Mouse (Mus musculus) small intestine, adult 2 months (tissue): ENCODE measurements around the gene Atg9a. TPM values are rescaled to one million over a fixed set of nuclear protein-coding genes. Genes with fewer than 3 reads are reported as not detected.

Source experiments
- H3K27ac ChIP-seq: fragments of 200-500 bp; 2 replicates; pipeline ENCODE4 v1.5.1; 2012; ENCODE audit warnings: low read depth, low read length, control low read depth, inconsistent platforms; ENCODE audit not compliant: insufficient read depth
- H3K27me3 ChIP-seq: fragments of 200-500 bp; 2 replicates; pipeline ENCODE4 v1.6.1; 2012; ENCODE audit warnings: mild to moderate bottlenecking, moderate library complexity, low read length, inconsistent platforms; ENCODE audit not compliant: control insufficient read depth, insufficient read depth
- H3K36me3 ChIP-seq: fragments of 200-500 bp; 2 replicates; pipeline ENCODE4 v1.6.1; 2012; ENCODE audit warnings: mild to moderate bottlenecking, low read length, control low read depth, inconsistent platforms; ENCODE audit not compliant: control insufficient read depth, insufficient read depth
- H3K4me1 ChIP-seq: fragments of 200-500 bp; 2 replicates; pipeline ENCODE4 v1.6.1; 2012; ENCODE audit warnings: low read length, inconsistent platforms, mixed read lengths; ENCODE audit not compliant: control insufficient read depth, insufficient read depth, insufficient read length
- H3K4me3 ChIP-seq: fragments of 200-500 bp; 2 replicates; pipeline ENCODE4 v1.5.1; 2012; ENCODE audit warnings: low read depth, mild to moderate bottlenecking, control low read depth, inconsistent platforms, low read length, moderate library complexity
- CTCF ChIP-seq: fragments of 200-500 bp; IDR thresholded peaks from 2 replicates; pipeline ENCODE4 v1.5.1; 2012; ENCODE audit warnings: low read depth, mild to moderate bottlenecking, control low read depth, inconsistent platforms, low read length, moderate library complexity, mixed read lengths; ENCODE audit not compliant: insufficient replicate concordance, insufficient read length; ENCODE audit errors: extremely low read depth
- POLR2A ChIP-seq: fragments of 200-500 bp; IDR thresholded peaks from 2 replicates; pipeline ENCODE4 v1.6.1; 2012; ENCODE audit warnings: low read depth, mild to moderate bottlenecking, control low read depth, inconsistent platforms, low read length, moderate library complexity
- WGBS: fragments of 180-500 bp; shearing (Covaris S2); methylation state at CpG from one replicate; pipeline ENCODE4 v1.1.7; 2018; 5-methylcytosine and 5-hydroxymethylcytosine counted together
- polyA plus RNA-seq: library from polyadenylated mRNA; depleted of rRNA; stranded (reverse); fragments of >200 nt; gene quantifications from 2 replicates; pipeline ENCODE4 v1.2.3, GENCODE M21; 2012

The Atg9a gene
- polyA plus RNA-seq, 1 experiment = 148 TPM

DNA sequence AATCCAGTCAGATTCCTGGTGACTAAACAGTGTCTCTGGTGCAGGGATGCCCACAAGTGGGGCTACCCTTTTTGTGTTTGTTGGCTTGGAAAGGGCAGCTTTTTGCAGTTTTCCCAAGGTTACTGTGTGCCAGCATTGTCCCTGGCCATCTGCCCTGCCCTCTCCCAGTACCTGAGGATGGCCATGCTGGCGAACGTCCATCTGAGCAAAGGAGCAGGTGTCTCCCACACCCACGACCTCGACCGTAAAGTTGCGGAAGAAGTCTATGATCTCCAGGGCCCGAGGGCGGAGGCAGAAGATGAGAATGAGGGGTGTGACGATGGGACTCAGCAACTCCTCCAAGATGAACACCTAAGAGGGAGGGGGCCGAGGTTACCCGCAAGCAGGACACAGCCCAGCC lies 6.5 kb downstream of the Atg9a start:
- Histone ChIP-seq H3K27ac (no peak overlapping the region), H3K4me1 (peaks cover 12% of the 10 kb centered on the region), H3K36me3 (peaks cover 56% of the 10 kb centered on the region), H3K27me3 (no peaks in the 10 kb centered on the region), H3K4me3 (no peak overlapping the region)
- 76% methylated on average over 11 of the region's 11 CpGs for WGBS
- no peak for TF ChIP-seq CTCF
- TF ChIP-seq POLR2A = no peak

DNA sequence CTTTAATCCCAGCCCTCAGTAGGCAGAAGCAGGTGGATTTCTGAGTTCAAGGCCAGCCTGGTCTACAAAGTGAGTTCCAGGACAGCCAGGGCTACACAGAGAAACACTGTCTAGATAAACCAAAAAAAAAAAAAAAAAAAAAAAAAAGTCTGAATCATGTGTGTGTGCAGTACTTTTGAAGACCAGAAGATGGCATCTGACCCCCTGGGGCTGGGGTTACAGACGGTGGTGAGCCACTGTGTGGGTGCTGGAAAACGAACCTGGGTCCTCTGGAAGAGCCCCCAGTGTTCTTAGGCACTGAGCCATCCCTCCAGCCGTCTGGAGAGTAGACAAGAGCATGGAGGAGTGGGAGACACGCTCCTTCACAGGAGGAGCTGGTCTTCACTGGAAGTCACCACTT lies 9.8 kb downstream of the Atg9a start:
- Histone ChIP-seq H3K4me3 (no peak overlapping the region), H3K27me3 (no peaks in the 10 kb centered on the region), H3K36me3 (peaks cover 47% of the 10 kb centered on the region), H3K4me1 (peaks cover 12% of the 10 kb centered on the region), H3K27ac (no peak overlapping the region)
- no peak for TF ChIP-seq POLR2A
- TF ChIP-seq CTCF = peak; percentile 34; the same call in 1 of the 2 replicates
- 78% methylated on average over 4 of the region's 4 CpGs for WGBS

DNA sequence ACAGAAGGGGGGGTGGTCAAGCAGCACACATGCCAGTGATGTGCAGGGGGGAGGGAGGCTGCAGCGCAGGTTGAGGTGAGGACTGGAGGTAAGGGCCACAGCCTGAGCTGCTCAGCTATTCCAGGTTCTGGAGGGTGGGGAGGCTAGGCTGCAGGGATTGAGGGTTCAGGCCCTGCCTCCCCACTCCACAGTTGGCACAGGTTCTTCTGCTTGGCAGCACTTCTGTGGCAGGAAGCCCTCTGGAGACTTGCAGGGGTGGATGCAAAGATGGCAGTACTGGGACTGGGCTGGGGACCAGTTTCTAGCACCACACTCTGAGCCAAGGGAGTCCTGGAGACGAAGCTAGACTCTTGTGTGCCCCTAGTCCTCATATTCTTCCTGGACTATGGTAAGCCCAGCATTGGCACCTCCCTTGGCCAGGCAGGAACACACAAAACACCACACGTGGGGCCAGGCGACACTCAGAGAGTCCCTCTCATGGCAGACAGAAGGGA lies 10.6 kb downstream of the Atg9a start:
- Histone ChIP-seq H3K4me1 (peaks cover 12% of the 10 kb centered on the region), H3K27ac (no peak overlapping the region), H3K27me3 (no peaks in the 10 kb centered on the region), H3K4me3 (no peak overlapping the region), H3K36me3 (peaks cover 42% of the 10 kb centered on the region)
- WGBS = 92% methylated on average over 4 of the region's 4 CpGs
- no peak for TF ChIP-seq CTCF
- no peak for TF ChIP-seq POLR2A

DNA sequence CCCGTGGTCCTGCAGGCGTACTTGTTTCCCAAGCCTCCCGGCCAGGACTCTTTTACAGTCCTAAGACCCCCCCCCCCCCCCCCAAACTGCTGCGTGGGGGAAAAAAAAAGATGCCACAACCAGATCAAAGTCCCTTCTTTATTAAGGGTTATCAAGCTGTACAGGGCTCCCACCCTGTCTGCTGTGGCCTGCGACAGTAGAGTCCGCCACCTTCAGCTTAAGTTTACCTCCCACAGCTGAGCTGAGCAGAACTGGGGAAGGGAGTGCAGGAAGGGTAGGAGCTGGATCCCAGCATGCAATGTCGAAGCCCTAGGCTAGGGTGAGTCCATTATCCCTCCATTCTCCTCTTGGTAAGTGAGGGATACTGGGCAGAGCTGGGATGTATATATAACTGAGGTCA lies 11.3 kb downstream of the Atg9a start:
- Histone ChIP-seq H3K36me3 (peaks cover 36% of the 10 kb centered on the region), H3K4me3 (no peak overlapping the region), H3K4me1 (peaks cover 12% of the 10 kb centered on the region), H3K27me3 (no peaks in the 10 kb centered on the region), H3K27ac (peak overlapping the region; percentile 35; the same call in 1 of the 2 replicates)
- 15% methylated on average over 7 of the region's 7 CpGs for WGBS
- TF ChIP-seq POLR2A = no peak
- TF ChIP-seq CTCF = no peak

DNA sequence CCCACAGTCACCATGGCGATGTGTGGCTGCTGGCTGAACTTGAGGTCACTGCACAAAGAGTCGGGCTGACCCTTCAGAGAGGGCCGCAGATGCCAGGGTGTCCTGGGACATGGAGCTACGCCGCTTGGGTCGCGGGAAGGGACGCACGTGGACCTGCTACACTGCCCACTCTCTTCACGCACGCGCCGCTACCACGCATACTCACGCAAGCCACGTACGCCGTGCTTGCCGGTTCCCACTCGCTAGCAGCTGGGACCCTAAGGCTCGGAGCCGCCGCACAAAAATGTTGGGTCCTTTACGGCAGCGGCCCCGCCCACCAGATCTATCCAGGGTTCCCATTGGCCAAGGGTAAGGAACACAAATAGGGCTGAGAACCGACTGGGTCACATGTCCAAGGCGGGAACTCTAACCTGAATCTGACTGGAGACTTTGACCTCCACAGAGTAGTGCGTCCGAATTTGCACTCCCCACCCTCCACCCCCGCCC lies 11.8 kb downstream of the Atg9a start, which contains the start of gene Abcb6:
Gene Abcb6 (minus strand): TSS at position 288 of the 486 bp plus-strand sequence.
- 0 out of 2 replicates have a peak, but pooled peaks have one; percentile 20 for TF ChIP-seq POLR2A
- no peak for TF ChIP-seq CTCF
- peaks cover 12% of the 10 kb centered on the region for H3K4me1 ChIP-seq
- under 1% methylated on average over 31 of the region's 31 CpGs for WGBS
- H3K27me3 ChIP-seq = no peaks in the 10 kb centered on the region
- peaks cover 31% of the 10 kb centered on the region for H3K36me3 ChIP-seq
- peak within 1 kb of the TSS; percentile 82 for H3K4me3 ChIP-seq
- H3K27ac ChIP-seq = peak within 1 kb of the TSS; percentile 35; the same call in 1 of the 2 replicates

DNA sequence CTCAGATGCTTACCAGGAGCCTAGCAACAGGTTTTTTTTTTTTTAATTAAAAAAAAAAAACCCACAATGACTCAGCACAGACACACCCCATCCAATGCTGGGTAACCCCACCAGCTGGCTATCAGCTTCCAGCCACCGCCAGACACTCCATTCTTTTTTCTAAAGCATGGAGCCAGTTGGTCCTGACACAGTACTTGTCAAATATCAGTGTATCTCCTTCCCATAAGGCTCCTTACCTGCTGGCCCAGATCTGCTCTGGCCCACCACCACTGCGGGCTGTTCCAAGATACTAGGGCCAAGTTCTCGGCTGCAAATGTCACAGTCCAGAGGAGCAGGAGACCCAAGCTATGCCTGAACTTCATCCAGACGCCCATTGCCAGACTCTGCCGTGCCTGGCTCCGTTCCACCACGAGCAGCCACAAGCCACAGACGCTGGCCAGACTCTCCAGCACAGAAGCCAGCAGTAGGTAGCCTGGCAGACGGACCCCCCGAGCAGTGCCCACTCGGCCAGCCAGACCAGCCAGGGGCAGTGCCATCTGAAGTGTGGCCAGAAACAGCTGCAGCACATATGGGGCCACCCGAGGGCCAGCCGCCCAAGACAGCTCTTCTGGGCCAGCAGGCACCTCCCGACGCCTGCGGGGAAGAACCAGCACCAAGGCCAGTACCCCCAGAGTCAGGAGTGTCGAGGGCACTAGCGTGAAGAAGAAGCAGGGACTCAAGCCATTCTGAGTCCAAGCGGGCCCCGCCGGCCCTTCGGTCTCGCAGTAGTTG lies 12.5 kb downstream of the Atg9a start:
- H3K4me1 ChIP-seq = peaks cover 12% of the 10 kb centered on the region
- H3K27ac ChIP-seq = no peak overlapping the region
- no peaks in the 10 kb centered on the region for H3K27me3 ChIP-seq
- TF ChIP-seq POLR2A (no peak), CTCF (no peak)
- H3K4me3 ChIP-seq = peak overlapping the region; percentile 82
- peaks cover 27% of the 10 kb centered on the region for H3K36me3 ChIP-seq
- WGBS = 2% methylated on average over 23 of the region's 23 CpGs

DNA sequence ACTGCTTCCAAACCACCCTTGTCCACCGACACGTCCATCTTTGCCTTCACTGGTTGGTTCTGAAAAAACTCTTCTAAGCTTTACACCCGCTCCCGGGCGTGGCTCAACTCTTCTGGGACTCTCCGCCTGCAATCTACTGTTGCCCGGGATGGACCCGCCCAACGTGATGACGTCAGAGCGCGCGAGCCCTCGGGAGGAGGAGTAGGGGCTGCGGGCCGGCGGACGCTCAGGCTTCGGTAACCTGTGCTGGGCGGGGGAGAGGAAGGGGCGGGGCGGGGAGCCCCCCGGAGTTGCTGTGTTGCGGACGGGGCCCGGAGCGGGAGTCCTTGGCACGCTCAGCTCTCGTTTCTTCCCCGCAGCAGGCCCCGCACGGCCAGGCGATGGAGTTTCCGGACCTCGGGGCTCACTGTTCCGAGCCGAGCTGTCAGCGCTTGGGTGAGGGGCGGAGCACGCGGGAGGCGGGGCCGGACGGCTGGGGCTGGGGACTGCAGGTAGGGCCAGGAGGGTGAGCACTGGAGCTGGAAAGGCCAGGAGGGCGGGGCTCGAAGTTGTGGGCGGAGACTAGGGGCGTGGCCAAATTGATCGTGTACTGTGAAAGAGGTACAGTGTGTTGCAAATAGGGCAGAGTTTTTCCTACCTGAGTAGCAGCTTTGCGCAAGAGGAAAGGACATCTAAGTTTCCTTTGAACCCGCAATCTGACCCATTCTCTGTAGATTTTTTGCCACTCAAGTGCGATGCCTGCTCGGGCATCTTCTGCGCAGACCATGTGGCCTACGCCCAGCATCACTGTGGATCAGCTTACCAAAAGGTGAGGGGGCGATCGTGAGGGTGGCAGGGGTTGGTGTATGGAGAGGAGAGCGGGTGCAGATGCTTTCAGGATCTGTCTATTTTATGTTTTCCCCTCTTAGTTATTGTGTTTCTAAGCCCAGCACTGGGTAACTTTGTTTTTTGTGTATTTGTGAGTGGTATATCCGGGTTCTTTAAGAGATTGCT lies 23.2 kb downstream of the Atg9a start, which contains the start of gene Zfand2b:
Gene Zfand2b (plus strand): TSS at position 175 of the 993 bp plus-strand sequence.
- TF ChIP-seq CTCF (no peak), POLR2A (peak; percentile 85)
- Histone ChIP-seq H3K27me3 (no peaks in the 10 kb centered on the region), H3K36me3 (peaks cover 34% of the 10 kb centered on the region), H3K4me1 (peaks cover 5% of the 10 kb centered on the region), H3K27ac (peak within 1 kb of the TSS; percentile 47), H3K4me3 (peak within 1 kb of the TSS; percentile 75)
- 3% methylated on average over 59 of the region's 59 CpGs for WGBS
